Mouse (Mus musculus): ENCODE measurements around the gene Sh2b1.

The Sh2b1 gene

GRCm38 (mm10) chr7:126456382-126457266 is 18.6 kb downstream of the Sh2b1 start:
- no peak for DNase-seq (ENCODE audit: low read depth, low spot score)

- no peak for DNase-seq (ENCODE audit: low read depth, low spot score)
Measured at GRCm38 (mm10) chr7:126455242-126455641, 20.0 kb downstream of the Sh2b1 start.

GRCm38 (mm10) chr7:126453861-126454260 is 21.4 kb downstream of the Sh2b1 start:
- DNase-seq (ENCODE audit: low read depth, low spot score), result no peak

- DNase-seq (ENCODE audit: low read depth, low spot score), result no peak
Measured at GRCm38 (mm10) chr7:126452244-126452643, 23.0 kb downstream of the Sh2b1 start.

GRCm38 (mm10) chr7:126450641-126451040 is 24.6 kb downstream of the Sh2b1 start:
- DNase-seq (ENCODE audit: low read depth, low spot score), result no peak

GRCm38 (mm10) chr7:126449991-126450390 is 25.2 kb downstream of the Sh2b1 start:
- DNase-seq (ENCODE audit: low read depth, low spot score), result no peak

- DNase-seq (ENCODE audit: low read depth, low spot score), result no peak
Measured at GRCm38 (mm10) chr7:126448481-126448880, 26.7 kb downstream of the Sh2b1 start.

- DNase-seq (ENCODE audit: low read depth, low spot score), result no peak
Measured at GRCm38 (mm10) chr7:126446217-126446616, 29.0 kb downstream of the Sh2b1 start.

GRCm38 (mm10) chr7:126445104-126445815 is 30.0 kb downstream of the Sh2b1 start:
- DNase-seq (ENCODE audit: low read depth, low spot score), result no peak

- no peak for DNase-seq (ENCODE audit: low read depth, low spot score)
Measured at GRCm38 (mm10) chr7:126444536-126444935, 30.7 kb downstream of the Sh2b1 start.

- DNase-seq (ENCODE audit: low read depth, low spot score), result no peak
Measured at GRCm38 (mm10) chr7:126443997-126444396, 31.2 kb downstream of the Sh2b1 start.

- DNase-seq (ENCODE audit: low read depth, low spot score), result no peak
Measured at GRCm38 (mm10) chr7:126440134-126440533, 35.1 kb downstream of the Sh2b1 start.

GRCm38 (mm10) chr7:126436851-126437250 is 38.4 kb downstream of the Sh2b1 start:
- no peak for DNase-seq (ENCODE audit: low read depth, low spot score)

GRCm38 (mm10) chr7:126435801-126436200 is 39.4 kb downstream of the Sh2b1 start:
- DNase-seq (ENCODE audit: low read depth, low spot score), result no peak

- DNase-seq (ENCODE audit: low read depth, low spot score), result no peak
Measured at GRCm38 (mm10) chr7:126434726-126435125, 40.5 kb downstream of the Sh2b1 start.

- no peak for DNase-seq (ENCODE audit: low read depth, low spot score)
Measured at GRCm38 (mm10) chr7:126430167-126430566, 45.1 kb downstream of the Sh2b1 start.

- no peak for DNase-seq (ENCODE audit: low read depth, low spot score)
Measured at GRCm38 (mm10) chr7:126429503-126429898, 45.7 kb downstream of the Sh2b1 start.

GRCm38 (mm10) chr7:126428631-126429502 is 46.4 kb downstream of the Sh2b1 start, which contains the start of gene Rabep2:
Gene Rabep2, plus strand, starts transcription at chr7:126428759.
- DNase-seq (ENCODE audit: low read depth, low spot score), result peak; percentile 73

GRCm38 (mm10) chr7:126428154-126428553 is 47.1 kb downstream of the Sh2b1 start:
- no peak for DNase-seq (ENCODE audit: low read depth, low spot score)

- no peak for DNase-seq (ENCODE audit: low read depth, low spot score)
Measured at GRCm38 (mm10) chr7:126427323-126427860, 47.8 kb downstream of the Sh2b1 start.

- no peak for DNase-seq (ENCODE audit: low read depth, low spot score)
Measured at GRCm38 (mm10) chr7:126424161-126424560, 51.1 kb downstream of the Sh2b1 start.

Data from telencephalon, adult 2 months (tissue).